Mouse (Mus musculus): ENCODE measurements around the gene Wwox.

Gene Wwox

DNA sequence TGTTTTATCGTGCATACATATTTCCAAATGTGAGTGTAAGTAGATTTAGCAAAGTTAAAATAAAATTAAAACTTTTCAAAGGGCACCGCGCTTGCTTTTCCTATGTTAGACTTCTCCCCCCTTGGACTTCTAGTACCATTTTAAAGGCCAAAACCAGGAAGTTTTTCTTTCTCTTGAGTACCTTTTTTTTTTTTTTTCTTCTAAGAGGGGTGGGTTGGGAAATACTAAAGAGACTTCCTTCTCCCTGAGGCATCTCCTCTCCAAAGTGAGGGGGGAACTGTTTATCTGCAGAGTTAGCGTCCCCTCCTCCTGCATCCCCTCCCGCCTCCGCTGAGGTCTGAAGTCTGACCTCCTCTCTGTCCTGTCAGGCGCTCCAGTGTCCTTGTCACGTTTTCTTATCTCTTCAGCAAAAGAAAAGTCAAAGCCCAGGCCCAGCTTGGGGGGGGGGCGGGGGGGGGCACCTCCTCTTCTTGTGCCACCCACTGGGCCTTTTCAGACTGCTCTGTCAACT is 437.3 kb downstream of the Wwox start:
- DNase-seq, result no peak

DNA sequence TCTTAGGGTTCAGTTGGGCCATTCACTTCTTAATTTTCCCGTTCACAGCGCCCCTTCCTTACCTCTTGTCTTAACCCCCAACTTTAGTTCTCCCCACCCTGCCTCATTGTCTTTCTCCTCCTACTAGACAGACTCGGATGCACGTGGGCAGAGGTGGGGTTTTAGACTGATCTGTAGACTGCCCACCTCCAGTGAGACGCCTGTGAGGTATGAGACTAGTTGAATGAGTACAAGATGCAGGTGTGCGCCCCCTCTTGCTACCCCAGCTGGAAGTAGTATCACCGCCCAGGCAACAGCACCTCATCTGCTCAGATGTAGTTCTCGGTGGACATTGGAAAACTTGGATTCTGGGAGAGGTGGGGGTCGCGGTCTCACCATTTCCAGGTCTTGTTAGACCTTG is 437.8 kb downstream of the Wwox start:
- DNase-seq, result no peak

DNA sequence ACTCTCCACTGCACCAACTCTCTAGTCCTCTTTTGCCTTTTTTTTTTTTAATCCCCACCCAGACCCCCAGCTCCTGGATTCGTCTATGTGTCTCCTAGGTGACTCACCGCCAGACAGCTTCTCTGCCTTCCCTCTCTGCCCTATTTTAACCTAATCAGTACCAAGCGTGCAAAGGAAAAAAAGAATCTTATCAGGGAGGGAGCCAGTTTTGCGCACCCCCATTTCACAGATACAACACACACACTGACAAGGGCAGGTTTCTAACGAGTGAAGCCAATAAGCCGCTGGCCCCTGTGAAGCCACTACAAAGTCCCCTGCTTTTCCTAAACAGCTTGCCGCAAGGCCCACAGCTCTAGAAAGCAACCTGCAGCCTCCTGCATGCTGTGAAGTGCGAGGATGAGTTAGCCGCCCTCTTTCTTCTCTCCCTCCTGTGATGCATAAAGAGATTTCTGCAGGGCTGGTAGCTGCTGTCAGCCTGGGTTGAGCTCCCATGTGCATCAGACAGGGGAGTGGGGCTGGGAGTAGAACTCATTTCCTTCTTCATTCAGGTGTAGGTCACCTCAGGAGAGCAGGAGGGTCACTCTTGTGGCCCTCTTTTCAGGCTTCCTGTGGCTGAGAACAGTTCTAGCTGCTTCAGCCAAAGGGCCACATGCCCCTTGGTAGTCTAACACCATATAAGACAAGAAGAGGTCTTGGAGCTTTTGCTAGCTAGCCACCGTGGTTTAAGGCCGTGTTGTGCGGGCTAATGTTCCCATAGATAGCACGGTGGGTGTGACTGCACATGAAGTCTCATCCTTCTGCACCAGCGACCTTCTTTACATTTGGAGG is 439.2 kb downstream of the Wwox start:
- DNase-seq, result no peak

DNA sequence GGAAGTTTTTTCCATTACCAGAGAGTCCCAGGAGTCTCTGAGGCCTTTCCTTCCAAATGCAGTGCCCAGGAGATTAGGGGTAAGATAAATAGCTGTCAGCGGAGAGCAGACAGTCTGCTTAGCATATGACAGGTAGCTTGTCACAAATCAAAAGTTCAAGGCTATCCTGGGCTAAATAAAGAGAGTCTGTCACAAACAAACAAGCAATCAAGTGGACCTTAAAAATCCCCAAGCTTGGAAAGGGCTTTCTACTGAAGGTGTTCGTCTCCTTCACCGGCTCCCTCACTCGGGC is 439.8 kb downstream of the Wwox start:
- no peak for DNase-seq

DNA sequence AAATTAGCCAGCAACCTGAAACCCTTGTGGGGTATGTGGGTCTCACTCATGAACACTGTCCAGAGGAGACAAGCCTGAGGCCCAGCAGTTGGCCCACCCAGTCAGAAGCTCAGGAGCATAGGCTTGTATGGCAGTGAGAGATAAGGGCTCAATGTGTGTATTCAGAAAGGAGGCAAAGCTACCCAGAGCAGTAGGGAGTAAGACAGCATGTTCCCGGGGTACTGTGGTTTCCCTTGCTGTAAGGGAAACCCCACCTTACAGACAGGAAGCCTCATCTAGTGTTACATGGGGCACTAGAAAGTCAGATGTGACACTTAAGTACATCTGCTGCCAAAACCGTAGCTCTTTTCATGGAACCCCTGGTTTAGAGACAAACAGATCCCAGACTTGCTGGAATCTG is 440.2 kb downstream of the Wwox start:
- no peak for DNase-seq

DNA sequence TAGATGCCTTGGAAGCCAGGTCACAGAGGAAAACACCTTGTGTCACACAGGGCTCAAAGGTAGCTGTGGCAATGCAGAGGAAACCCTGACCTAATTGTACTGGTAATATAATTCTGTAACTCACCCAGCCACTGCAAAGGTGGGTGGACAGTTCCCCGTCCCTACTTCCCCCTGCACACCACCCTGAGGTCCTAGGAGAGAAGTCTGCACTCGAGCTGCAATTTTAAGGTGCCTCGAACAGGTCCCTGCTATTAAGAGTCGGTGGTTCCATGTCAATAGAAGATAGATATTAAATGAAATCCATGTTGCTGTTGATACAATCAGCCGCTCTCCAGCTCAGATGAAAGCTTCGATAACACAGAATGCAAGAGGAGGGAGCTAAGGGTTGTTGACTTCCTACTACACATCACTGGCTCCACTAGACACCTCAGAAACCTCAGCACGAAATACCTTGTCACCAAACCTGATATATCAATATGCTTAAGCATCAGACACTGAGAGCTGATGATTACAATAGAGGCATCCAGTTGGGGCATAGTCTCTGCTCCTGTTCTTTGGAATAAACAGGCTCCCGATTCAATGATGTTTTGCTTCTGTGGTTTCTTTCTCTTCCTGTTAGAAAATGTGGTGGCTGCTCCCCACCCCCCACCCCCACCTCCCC is 441.1 kb downstream of the Wwox start:
- no peak for DNase-seq

DNA sequence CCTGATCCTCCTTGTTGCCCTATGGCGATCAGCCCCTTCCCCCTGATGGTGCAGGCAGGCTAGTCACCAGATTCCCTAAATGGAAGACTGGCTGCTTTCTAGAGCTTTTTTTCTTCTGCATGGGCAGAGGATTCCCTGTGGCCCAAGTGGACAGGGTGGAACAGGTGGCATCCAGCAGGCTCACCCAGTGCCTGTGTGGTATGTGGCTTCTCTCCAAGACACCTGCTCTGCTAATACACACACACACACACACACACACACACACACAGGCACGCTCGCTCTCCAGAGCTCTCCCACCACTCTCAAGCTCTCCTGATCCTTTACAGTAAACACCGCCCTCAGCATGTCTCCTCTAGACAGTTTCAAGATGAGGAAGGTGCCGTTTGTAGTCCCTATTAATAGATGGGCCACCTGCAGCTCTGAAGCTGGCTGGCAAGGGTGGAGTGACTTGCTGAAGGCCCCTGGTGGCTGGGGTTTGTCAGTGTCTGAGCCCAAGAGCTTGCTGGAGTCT is 442.5 kb downstream of the Wwox start:
- no peak for DNase-seq

DNA sequence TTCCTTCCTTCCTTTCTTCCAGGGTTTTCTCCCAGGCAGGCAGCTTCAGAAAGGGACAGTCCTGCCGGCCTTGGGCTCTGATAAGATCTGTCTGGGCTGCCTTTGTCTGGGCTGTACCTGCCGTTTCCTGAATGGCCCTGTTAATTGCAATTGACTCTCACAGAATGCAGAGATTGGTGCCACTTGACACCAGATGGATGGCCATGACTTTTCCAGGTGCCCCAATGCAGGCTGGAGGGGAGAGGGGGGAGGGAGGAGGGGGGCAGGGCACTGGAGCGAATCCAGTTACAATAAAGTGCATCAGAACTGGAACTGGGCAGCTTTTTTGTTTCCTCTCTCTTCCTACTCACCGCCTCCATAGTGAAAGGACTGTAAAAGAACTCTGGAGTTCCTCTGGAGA is 443.0 kb downstream of the Wwox start:
- no peak for DNase-seq

DNA sequence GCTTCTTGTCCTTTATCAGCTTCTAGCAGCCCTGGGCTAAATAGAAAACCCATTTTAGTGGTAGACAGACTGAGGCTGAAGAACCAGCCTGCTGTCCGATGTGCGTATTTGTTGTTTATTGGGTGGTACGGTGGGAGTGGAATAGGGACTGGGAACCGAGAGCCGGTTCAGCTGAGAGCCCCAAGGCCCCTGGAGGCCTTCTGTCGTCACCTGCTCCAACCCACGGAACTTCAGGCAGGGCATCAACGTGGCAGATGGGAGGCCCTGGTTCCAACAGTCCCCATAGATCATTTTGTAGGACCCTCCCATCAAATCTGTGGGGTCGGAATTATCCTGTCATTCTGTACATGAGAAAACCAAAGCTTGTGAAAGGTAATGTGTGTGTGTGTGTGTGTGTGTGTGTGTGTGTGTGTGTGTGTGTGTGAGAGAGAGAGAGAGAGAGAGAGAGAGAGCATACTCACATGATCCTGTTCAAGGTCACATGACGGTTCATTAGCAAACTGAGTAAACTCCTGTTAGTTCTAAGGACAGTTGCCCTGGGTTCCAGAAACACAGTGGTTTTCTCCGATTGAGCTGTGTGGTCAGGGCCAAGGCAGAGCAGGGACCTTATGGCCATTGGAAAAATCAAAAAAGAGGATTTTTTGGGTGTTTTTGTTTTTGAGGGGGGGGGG is 443.6 kb downstream of the Wwox start:
- DNase-seq, result no peak

DNA sequence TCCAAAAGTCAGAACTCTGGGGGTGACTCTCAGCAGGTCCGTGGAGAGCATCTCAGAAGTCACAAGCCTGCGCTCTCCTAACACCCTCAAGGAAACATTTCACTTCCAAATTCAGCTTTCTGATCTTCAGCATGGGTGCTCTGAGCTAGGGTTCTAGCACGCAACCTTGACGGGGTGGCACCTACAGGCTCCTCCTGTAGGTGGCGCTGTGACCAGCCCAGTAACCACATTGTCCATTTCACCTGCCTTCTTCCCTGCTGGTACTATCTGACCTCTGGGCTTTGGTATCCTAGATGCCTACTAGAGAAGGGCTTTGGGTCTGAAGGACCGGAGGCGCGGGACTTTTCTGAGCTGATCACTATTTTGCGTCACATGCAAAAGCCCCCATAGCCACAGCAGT is 444.5 kb downstream of the Wwox start:
- no peak for DNase-seq

DNA sequence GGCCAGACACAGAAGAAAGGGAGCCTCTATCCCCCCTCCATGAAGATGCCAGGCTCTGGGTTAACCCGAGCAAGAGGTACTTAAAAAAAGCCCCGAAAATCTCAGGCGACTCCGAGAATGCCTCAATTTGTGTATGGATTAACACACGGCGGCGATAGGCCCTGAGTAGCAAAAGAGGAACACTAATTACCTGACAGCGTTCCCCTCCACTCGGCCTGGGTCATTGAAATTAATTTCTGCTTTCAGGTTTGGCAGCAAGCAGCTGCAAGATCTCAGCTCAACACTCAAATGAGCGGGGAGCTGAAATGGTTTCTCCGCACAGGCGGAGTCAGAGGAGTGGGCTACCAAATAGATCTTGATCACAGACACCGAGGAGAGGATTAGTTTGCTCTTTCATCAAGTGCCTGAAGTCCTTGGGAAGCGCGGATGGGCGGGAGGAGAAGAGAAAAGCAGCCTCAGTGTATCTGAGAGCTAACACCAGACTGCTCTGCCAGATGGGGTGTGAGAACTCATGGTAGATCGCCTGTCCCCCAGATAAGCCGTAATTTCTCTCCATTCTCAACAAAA is 445.7 kb downstream of the Wwox start:
- no peak for DNase-seq

DNA sequence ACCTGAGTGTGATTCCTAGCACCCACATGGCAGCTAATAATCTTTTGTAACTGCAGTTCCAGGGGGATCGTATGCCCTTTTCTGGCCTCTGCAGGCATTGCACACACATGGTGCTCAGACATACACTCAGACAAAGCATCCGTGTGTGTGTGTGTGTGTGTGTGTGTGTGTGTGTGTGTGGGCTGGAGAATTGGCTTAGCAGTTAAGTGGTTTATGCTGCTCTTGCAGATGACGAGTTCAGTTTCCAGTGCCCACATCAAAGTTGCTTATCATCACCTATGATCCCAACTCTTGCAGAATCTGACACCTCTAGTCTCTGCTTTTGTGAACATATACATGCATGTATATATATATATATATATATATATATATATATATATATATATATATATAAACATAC is 448.9 kb downstream of the Wwox start:
- DNase-seq, result no peak

DNA sequence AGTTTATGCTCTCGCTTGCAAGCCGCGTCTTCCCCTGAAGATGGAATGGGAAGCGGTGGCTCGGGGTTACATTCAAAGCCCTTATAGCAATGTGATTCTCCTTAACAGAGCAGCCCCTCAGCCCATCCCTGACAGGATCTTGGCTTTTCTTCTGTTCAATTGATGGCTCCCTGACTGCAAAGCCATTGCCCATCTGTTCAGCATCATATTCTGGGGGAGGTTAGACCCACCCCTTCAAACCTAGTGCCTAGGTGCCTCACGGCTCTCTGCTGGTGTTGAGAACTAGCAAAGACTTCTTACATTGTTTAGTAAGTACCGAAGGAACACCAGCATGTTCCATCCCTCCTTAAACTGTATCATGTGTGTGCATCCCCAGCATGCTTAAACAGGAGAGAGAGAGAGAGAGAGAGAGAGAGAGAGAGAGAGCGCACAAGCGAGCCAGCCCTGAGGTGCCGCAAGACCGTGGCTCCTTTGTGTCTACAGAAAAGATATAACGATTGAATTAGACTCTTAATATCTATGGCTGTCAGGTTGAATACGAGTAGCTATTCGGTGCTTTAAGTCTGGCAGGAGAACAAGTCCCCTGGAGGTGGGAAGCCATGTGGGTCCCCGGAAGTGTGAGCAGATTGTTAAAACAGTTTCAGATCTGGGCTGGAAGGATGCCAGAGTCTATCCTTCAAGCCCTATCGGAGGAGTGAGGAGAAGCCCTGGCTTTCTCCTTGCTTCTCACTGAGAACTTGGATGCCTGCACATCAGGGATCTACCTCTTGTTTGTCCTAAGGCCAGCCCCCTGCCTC is 450.3 kb downstream of the Wwox start:
- peak; percentile 7 for DNase-seq

DNA sequence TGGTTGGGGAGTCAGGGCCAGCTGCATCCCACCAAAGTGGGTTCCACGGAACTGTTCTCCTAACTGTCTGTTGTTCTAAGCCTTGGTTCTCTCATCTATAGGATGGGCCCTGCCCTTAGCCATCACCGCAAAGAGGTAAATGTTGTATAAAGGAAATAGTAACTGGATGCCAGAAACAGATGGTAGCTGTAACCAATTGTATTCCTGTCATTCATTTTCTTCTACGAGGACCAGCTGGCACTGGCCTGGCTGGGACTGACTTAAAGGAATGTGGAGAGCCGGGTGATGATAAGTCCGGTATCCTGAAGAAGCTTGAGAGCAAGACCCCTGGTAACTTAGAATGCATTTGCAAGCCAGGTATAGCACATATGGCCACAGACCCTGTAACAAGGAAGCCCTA is 451.0 kb downstream of the Wwox start:
- no peak for DNase-seq

DNA sequence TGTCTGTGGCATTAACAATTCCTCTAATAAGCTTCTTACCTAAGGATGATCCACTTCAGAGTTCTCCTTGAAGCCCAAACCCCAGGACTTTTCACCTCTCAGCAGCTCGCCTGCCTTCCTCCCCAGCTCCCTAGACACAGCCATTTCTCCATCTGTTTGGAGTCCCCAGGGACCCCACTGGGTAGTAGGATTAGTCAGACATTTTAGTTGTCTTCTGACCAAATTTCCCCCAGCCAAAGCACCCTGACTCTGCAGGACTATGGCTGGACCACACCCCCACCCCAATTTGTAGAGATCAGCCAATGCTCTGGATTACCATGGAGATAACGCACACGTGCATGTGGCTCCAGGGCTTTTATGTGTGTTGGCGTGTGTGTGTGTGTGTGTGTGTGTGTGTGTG is 451.8 kb downstream of the Wwox start:
- no peak for DNase-seq

DNA sequence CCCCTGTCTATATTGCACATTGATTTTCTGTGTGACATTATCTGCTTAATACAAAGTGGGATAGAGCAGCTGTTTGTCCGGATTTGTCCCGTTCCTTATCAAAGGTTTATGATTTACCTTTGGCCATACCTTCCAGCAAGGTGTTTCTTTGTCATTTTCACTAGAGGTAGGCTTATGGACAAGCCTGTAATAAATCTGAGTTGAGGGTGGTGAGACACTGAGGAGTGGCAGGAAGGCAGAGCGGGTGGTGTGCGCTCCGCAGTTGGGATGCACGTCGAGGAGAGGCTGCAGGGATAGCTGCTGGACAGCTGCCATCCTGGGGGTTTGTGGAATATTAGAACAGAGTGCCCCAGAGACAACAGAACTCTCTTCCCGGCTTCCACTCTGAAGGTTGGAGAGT is 458.0 kb downstream of the Wwox start:
- no peak for DNase-seq

DNA sequence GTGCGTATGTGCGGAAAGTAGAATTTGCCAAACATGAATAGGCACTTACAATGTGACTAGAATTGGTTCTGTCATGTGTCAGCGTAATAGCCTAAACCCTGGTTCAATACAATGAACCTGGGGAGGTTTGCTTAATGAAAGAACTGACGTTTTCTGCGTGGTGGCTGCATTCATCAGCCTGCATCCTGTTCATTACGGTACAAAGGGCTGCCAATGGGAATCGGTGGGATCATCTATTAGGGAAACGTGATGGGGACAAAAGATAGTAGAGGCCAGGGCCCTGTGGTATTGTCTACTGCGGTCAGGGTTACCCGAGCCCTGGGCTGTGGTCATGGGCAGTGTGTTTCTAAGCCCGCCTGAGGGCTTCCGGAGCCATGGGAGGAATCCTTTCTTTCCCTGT is 459.7 kb downstream of the Wwox start:
- DNase-seq, result no peak

DNA sequence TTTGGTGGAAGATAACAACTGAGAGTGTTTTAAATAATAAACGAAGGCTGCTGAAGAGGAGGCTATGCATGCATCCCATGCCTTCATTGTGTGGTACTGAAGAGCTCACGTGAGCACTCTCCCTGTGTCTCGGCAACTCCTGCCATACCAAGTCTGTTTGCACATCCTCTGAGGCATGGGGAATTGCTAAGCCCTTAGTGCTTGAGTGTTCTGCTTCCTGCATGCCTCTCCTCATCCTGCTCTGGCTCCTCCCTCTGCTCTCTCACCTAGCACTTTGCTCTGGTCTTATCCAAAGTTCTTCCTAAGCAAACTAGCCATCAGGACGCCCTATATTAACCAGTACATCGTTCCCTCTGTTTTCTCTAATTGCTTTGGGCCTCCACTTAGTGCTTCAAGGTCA is 463.1 kb downstream of the Wwox start:
- DNase-seq, result no peak

DNA sequence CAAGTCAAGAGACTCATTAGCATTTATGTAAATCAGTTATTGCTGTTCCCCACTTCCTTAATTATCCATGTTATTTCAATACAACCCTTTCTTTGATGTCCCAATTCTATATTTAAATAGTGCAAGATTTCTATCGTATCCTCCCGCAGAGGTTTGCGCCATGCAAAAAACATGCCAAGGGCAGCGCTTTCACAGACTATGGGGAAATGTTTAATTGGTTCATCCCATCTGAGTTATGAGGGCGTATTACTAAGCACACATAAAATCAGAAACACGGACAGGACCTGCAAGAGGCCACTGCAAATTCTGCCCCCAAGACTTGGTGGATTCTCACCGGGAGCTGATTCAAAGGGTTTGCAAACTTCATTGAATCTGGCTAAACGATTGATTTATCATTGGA is 468.6 kb downstream of the Wwox start:
- DNase-seq, result no peak

DNA sequence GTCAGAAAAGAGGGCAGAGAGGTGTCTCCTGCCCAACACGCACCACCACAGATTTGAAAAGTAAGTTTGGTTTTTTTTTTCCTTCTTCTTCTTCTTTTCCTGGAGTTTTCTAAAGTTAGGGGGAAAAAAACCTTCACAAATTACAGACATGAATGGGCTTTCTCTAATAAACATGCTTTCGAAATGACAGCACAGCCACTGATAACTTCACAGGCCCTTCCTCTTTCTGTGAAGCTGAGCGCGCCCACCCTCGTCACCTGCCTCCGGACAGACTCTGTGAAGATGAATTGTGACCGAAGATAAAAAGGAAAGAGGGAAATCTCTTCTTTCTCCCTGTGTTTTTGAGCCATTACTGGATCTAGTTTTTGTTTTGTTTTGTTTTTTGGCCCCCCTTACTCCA is 469.1 kb downstream of the Wwox start:
- no peak for DNase-seq

DNA sequence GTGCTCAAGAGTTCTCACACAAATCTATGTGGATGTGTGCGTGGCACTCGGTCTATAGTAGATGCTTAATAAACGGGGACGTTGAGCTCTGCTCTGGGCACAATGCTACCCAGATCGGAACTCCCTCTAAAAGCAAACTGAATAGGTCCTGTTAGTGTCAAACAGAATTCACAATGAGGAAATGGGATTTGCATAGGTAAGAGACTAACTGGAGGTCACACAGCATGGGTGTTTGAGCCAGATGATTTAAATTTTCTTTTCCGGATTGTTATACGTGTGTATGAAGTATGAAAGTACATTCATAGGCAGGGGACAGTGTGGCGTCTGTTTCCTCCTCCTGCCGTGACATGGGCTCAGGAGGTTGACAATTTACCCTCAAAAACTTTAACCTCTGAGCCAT is 469.7 kb downstream of the Wwox start:
- no peak for DNase-seq

DNA sequence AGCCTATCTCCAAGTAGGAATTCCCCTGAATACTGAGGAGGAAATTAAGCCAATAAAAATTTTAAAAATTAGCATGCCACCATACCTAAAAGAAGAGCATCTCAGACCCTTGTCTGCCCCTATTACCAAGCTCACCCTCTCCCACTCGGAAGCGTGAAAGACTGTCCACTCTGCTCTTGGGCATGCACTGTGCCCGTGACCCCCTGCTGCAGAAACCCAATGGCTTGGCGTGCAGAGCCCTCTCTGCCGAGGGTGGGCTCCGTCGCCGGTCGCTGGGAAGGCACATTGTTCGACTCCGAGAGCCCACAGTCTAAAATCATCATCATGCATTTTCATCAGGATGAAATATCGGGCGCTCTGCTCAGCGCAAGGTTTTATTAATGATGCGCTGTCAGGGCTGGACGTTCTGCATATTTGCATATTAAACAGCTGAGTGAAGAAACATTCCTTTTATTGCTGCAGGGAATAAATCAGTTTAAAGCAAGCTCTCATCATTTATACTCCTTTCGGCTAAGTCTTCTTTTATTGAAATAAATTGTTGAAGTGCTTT is 471.7 kb downstream of the Wwox start:
- no peak for DNase-seq

All from right cerebral cortex, adult 18-20 months (tissue).